17 mouse cellular contexts compared by ENCODE assay signal in the genomic region with DNA sequence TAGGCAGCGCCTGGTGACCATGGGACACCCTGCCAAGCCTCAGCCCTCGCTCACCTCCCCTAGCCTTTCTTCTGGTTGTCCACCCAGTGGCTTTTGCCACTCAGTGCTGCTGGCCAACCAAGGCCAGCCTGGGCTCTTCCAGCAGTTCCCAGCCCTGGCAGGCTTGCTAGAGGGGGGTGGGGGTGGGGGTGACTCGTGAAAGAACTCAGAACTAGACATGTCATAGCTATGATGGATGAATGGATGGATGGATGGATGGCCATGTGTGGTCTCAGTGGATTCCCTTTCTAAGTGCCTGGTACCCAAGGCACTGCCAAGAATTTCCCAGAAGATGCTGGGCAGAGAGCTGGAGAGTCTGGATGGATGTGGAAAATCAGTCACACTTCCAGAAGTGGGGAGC. TPM values are rescaled to one million over a fixed set of nuclear protein-coding genes. Genes with fewer than 3 reads are reported as not detected.
DNase-seq lines count a peak whose midpoint lies in the region; ATAC-seq lines count a peak whose summit lies in the region.
"Had no signal": no experiment of that assay in that cellular context is flagged by ENCODE, and none has a peak within 500 bp of the region (broad histone marks: within the 10 kb centered on the region; RNA-seq: fewer than 3 reads in every experiment).

No protein-coding gene starts in this region.

- no peak overlapping the region for H3K9ac ChIP-seq in forebrain, embryonic 14.5 days (ENCODE audit: low read length)
- 0 out of 2 replicates have a peak overlapping the region, but pooled peaks have one; percentile 24 for H3K9ac ChIP-seq in hindbrain, embryonic 13.5 days
- no peak overlapping the region for H3K9ac ChIP-seq in hindbrain, embryonic 16.5 days (ENCODE audit: low read depth, low read length)
- 0 out of 2 replicates have a peak overlapping the region, but pooled peaks have one; percentile 14 for H3K9ac ChIP-seq in midbrain, embryonic 11.5 days (ENCODE audit: low read length)
- H3K9ac ChIP-seq in midbrain, embryonic 15.5 days = no peak overlapping the region
- H3K9ac ChIP-seq: midbrain, embryonic 13.5 days; stomach, embryonic 15.5 days had no signal

- H3K9me3 ChIP-seq in forebrain, embryonic 10.5 days = no peaks in the 10 kb centered on the region
- H3K9me3 ChIP-seq in forebrain, embryonic 14.5 days (replicated peaks; ENCODE audit: control insufficient read depth, low read length) = no peaks in the 10 kb centered on the region
- H3K9me3 ChIP-seq in hindbrain, embryonic 13.5 days = no peaks in the 10 kb centered on the region
- no peaks in the 10 kb centered on the region for H3K9me3 ChIP-seq in hindbrain, embryonic 16.5 days (ENCODE audit: control insufficient read depth, low read length)
- no peaks in the 10 kb centered on the region for H3K9me3 ChIP-seq in midbrain, embryonic 11.5 days (ENCODE audit: control insufficient read depth, low read length)
- H3K9me3 ChIP-seq in midbrain, embryonic 15.5 days = no peaks in the 10 kb centered on the region
- H3K9me3 ChIP-seq in limb, embryonic 10.5 days (replicated peaks) = no peaks in the 10 kb centered on the region
- H3K9me3 ChIP-seq: midbrain, embryonic 13.5 days; stomach, embryonic 15.5 days had no signal

- H3K4me1 ChIP-seq in forebrain, embryonic 10.5 days = peaks cover 30% of the 10 kb centered on the region
- H3K4me1 ChIP-seq in forebrain, embryonic 14.5 days (ENCODE audit: control insufficient read depth, insufficient read depth, low read length) = peaks cover 4% of the 10 kb centered on the region; the same call in 1 of the 2 replicates
- peaks cover 36% of the 10 kb centered on the region for H3K4me1 ChIP-seq in hindbrain, embryonic 13.5 days (replicated peaks)
- peaks cover 7% of the 10 kb centered on the region for H3K4me1 ChIP-seq in hindbrain, embryonic 16.5 days (ENCODE audit: control insufficient read depth, insufficient read depth, low read depth, low read length)
- H3K4me1 ChIP-seq in midbrain, embryonic 11.5 days (ENCODE audit: control insufficient read depth, insufficient read depth, low read length) = peaks cover 10% of the 10 kb centered on the region
- H3K4me1 ChIP-seq in midbrain, embryonic 15.5 days = peaks cover 17% of the 10 kb centered on the region
- peaks cover 46% of the 10 kb centered on the region for H3K4me1 ChIP-seq in limb, embryonic 10.5 days

- H3K27me3 ChIP-seq in forebrain, embryonic 10.5 days (ENCODE audit: poor library complexity, severe bottlenecking) = peaks cover 33% of the 10 kb centered on the region
- H3K27me3 ChIP-seq in forebrain, embryonic 14.5 days (replicated peaks; ENCODE audit: control insufficient read depth, insufficient read depth, low read length) = no peaks in the 10 kb centered on the region
- H3K27me3 ChIP-seq in hindbrain, embryonic 13.5 days = peaks cover 19% of the 10 kb centered on the region
- H3K27me3 ChIP-seq in hindbrain, embryonic 16.5 days (replicated peaks; ENCODE audit: control insufficient read depth, insufficient read depth, low read length) = 0 out of 2 replicates have a peak, but pooled peaks cover 2% of the 10 kb centered on the region
- 0 out of 2 replicates have a peak, but pooled peaks cover 2% of the 10 kb centered on the region for H3K27me3 ChIP-seq in midbrain, embryonic 11.5 days (ENCODE audit: control insufficient read depth, insufficient read depth, low read length)
- H3K27me3 ChIP-seq in midbrain, embryonic 15.5 days (replicated peaks) = peaks cover 4% of the 10 kb centered on the region; the same call in 1 of the 2 replicates
- peaks cover 25% of the 10 kb centered on the region for H3K27me3 ChIP-seq in limb, embryonic 10.5 days (ENCODE audit: low read depth, poor library complexity, severe bottlenecking)
- H3K27me3 ChIP-seq: stomach, embryonic 15.5 days had no signal

- no peak overlapping the region for H3K4me2 ChIP-seq in forebrain, embryonic 14.5 days (ENCODE audit: low read length)
- H3K4me2 ChIP-seq in hindbrain, embryonic 13.5 days = no peak overlapping the region
- no peak overlapping the region for H3K4me2 ChIP-seq in hindbrain, embryonic 16.5 days (ENCODE audit: low read length)
- no peak overlapping the region for H3K4me2 ChIP-seq in midbrain, embryonic 11.5 days
- no peak overlapping the region for H3K4me2 ChIP-seq in midbrain, embryonic 15.5 days
- H3K4me2 ChIP-seq: midbrain, embryonic 13.5 days; stomach, embryonic 15.5 days had no signal

- ATAC-seq in forebrain, embryonic 14.5 days = no peak
- ATAC-seq in hindbrain, embryonic 13.5 days (ENCODE audit: low FRiP score) = no peak
- ATAC-seq in hindbrain, embryonic 16.5 days = no peak
- no peak for ATAC-seq in midbrain, embryonic 11.5 days (ENCODE audit: low FRiP score)
- ATAC-seq in midbrain, embryonic 15.5 days (replicated peaks) = no peak

- 86% methylated on average over 3 of the region's 3 CpGs for WGBS in forebrain, embryonic 10.5 days
- WGBS in forebrain, embryonic 14.5 days = 79% methylated on average over 3 of the region's 3 CpGs
- 81% methylated on average over 3 of the region's 3 CpGs for WGBS in hindbrain, embryonic 13.5 days
- 89% methylated on average over 3 of the region's 3 CpGs for WGBS in hindbrain, embryonic 16.5 days
- 83% methylated on average over 3 of the region's 3 CpGs for WGBS in midbrain, embryonic 11.5 days
- WGBS in midbrain, embryonic 15.5 days = 93% methylated on average over 3 of the region's 3 CpGs
- 77% methylated on average over 3 of the region's 3 CpGs for WGBS in limb, embryonic 10.5 days

- peak overlapping the region; percentile 91 for H3K27ac ChIP-seq in forebrain, embryonic 10.5 days
- no peak overlapping the region for H3K27ac ChIP-seq in forebrain, embryonic 14.5 days (ENCODE audit: low read depth, low read length)
- 0 out of 2 replicates have a peak overlapping the region, but pooled peaks have one; percentile 23 for H3K27ac ChIP-seq in hindbrain, embryonic 13.5 days
- no peak overlapping the region for H3K27ac ChIP-seq in hindbrain, embryonic 16.5 days (ENCODE audit: low read depth, low read length)
- no peak overlapping the region for H3K27ac ChIP-seq in midbrain, embryonic 11.5 days (ENCODE audit: low read depth, low read length)
- no peak overlapping the region for H3K27ac ChIP-seq in midbrain, embryonic 15.5 days
- H3K27ac ChIP-seq in limb, embryonic 10.5 days = peak overlapping the region; percentile 95
- H3K27ac ChIP-seq: midbrain, embryonic 13.5 days had no signal

- H3K4me3 ChIP-seq in forebrain, embryonic 10.5 days = no peak overlapping the region
- H3K4me3 ChIP-seq in forebrain, embryonic 14.5 days (ENCODE audit: low read depth, low read length) = no peak overlapping the region
- H3K4me3 ChIP-seq in hindbrain, embryonic 13.5 days = no peak overlapping the region
- H3K4me3 ChIP-seq in hindbrain, embryonic 16.5 days (ENCODE audit: low read length) = no peak overlapping the region
- no peak overlapping the region for H3K4me3 ChIP-seq in midbrain, embryonic 11.5 days (ENCODE audit: low read depth, low read length)
- no peak overlapping the region for H3K4me3 ChIP-seq in midbrain, embryonic 15.5 days
- no peak overlapping the region for H3K4me3 ChIP-seq in limb, embryonic 10.5 days
- H3K4me3 ChIP-seq: midbrain, embryonic 13.5 days; stomach, embryonic 15.5 days had no signal

- H3K36me3 ChIP-seq in forebrain, embryonic 10.5 days (replicated peaks) = no peaks in the 10 kb centered on the region
- no peaks in the 10 kb centered on the region for H3K36me3 ChIP-seq in forebrain, embryonic 14.5 days (ENCODE audit: control insufficient read depth, insufficient read depth, low read length)
- no peaks in the 10 kb centered on the region for H3K36me3 ChIP-seq in hindbrain, embryonic 13.5 days
- no peaks in the 10 kb centered on the region for H3K36me3 ChIP-seq in hindbrain, embryonic 16.5 days (ENCODE audit: control insufficient read depth, insufficient read depth, low read length)
- no peaks in the 10 kb centered on the region for H3K36me3 ChIP-seq in midbrain, embryonic 11.5 days (ENCODE audit: control insufficient read depth, insufficient read depth, low read length)
- H3K36me3 ChIP-seq in midbrain, embryonic 15.5 days (replicated peaks) = no peaks in the 10 kb centered on the region
- H3K36me3 ChIP-seq in limb, embryonic 10.5 days = no peaks in the 10 kb centered on the region
- H3K36me3 ChIP-seq: midbrain, embryonic 13.5 days; stomach, embryonic 15.5 days had no signal

- no peak for DNase-seq in forebrain, embryonic 10.5 days (ENCODE audit: extremely low spot score, low spot score)
- DNase-seq in forebrain, embryonic 14.5 days (ENCODE audit: low spot score) = no peak
- peak; percentile 85 for DNase-seq in midbrain, embryonic 11.5 days (ENCODE audit: low spot score, missing footprints)
- no peak for DNase-seq in limb, embryonic 10.5 days (ENCODE audit: low spot score)
- no peak for DNase-seq in right cerebral cortex, postnatal 4 days
- DNase-seq: adrenal gland, postnatal 10 days; cerebellum, postnatal 10 days; gastrocnemius, postnatal 10 days; kidney, adult 11 months; liver; lung, postnatal 10 days; thymus, postnatal 25 days had no signal

RNA-seq across cellular contexts. Expression of a gene that starts 35.0 kb away (rescaled TPM):
- 9.3 and 10.4 TPM in 2 replicates for polyA plus RNA-seq in forebrain, embryonic 10.5 days (2016; fragmentation: Nextera tagmentation; extraction: Ambion mirVana)
- polyA plus RNA-seq in forebrain, embryonic 14.5 days (2014; fragmentation: Nextera tagmentation; extraction: Ambion mirVana) = 5.0 and 5.6 TPM in 2 replicates
- polyA plus RNA-seq in hindbrain, embryonic 13.5 days (2015; fragmentation: Nextera tagmentation; extraction: Ambion mirVana) = 7.5 and 7.9 TPM in 2 replicates
- 4.5 and 6.6 TPM in 2 replicates for polyA plus RNA-seq in hindbrain, embryonic 16.5 days (2015; fragmentation: Nextera tagmentation; extraction: Ambion mirVana)
- 6.5 and 8.0 TPM in 2 replicates for polyA plus RNA-seq in midbrain, embryonic 11.5 days (2014; fragmentation: Nextera tagmentation; extraction: Ambion mirVana)
- polyA plus RNA-seq in midbrain, embryonic 15.5 days (2015; fragmentation: Nextera tagmentation; extraction: Ambion mirVana) = 7.5 TPM in 2 replicates
- polyA plus RNA-seq in limb, embryonic 10.5 days (2016; fragmentation: Nextera tagmentation; extraction: Ambion mirVana) = 4.5 and 6.0 TPM in 2 replicates

Comparison
In these comparisons a context has a peak if more than half of its experiments do, and no peak if none do; other contexts are left out.
1. H3K27ac ChIP-seq: peak in forebrain, embryonic 10.5 days (single experiment), hindbrain, embryonic 13.5 days (single experiment) and limb, embryonic 10.5 days (single experiment); none in forebrain, embryonic 14.5 days (single experiment), hindbrain, embryonic 16.5 days (single experiment), midbrain, embryonic 11.5 days (single experiment) and midbrain, embryonic 15.5 days (single experiment).
2. H3K9ac ChIP-seq: peak in hindbrain, embryonic 13.5 days (single experiment) and midbrain, embryonic 11.5 days (single experiment); none in forebrain, embryonic 14.5 days (single experiment), hindbrain, embryonic 16.5 days (single experiment) and midbrain, embryonic 15.5 days (single experiment).